Mouse (Mus musculus) right cerebral cortex, adult 2 months (tissue): ENCODE data around the gene Abhd17b.
"Not testable (repeated sequence)": the region's sequence is repeated elsewhere in the genome, so short reads cannot be mapped to it uniquely, and the experiment has no call there.

Experiments
- DNase-seq, 2 experiments: peaks; one replicate each; pipeline ENCODE4 v3.0.0; 2021 to 2022; ENCODE audit warnings: low spot score in 2 of 2

Abhd17b gene

GRCm38 (mm10) chr19:21653172-21653981 is at the start of gene Abhd17b:
TSS of gene Abhd17b (plus strand) at chr19:21653185.
- DNase-seq: peak; percentile 26 to 50

- DNase-seq: no peak
Measured at GRCm38 (mm10) chr19:21603836-21604235, 49.1 kb upstream of the Abhd17b start.

GRCm38 (mm10) chr19:21605294-21605693 is 47.7 kb upstream of the Abhd17b start:
- no peak for DNase-seq

- no peak for DNase-seq
Measured at GRCm38 (mm10) chr19:21610240-21610639, 42.7 kb upstream of the Abhd17b start.

GRCm38 (mm10) chr19:21611297-21611696 is 41.7 kb upstream of the Abhd17b start:
- DNase-seq: no peak

GRCm38 (mm10) chr19:21611725-21612575 is 41.0 kb upstream of the Abhd17b start:
- no peak for DNase-seq

- no peak for DNase-seq
Measured at GRCm38 (mm10) chr19:21615801-21616200, 37.2 kb upstream of the Abhd17b start.

GRCm38 (mm10) chr19:21623410-21624147 is 29.4 kb upstream of the Abhd17b start:
- DNase-seq: no peak

- DNase-seq: no peak
Measured at GRCm38 (mm10) chr19:21624148-21624535, 28.8 kb upstream of the Abhd17b start.

GRCm38 (mm10) chr19:21626271-21626988 is 26.6 kb upstream of the Abhd17b start:
- DNase-seq: no peak

GRCm38 (mm10) chr19:21628440-21628839 is 24.5 kb upstream of the Abhd17b start:
- DNase-seq: not testable (repeated sequence)

- no peak for DNase-seq
Measured at GRCm38 (mm10) chr19:21629030-21629429, 24.0 kb upstream of the Abhd17b start.

GRCm38 (mm10) chr19:21629501-21629900 is 23.5 kb upstream of the Abhd17b start:
- no peak for DNase-seq

GRCm38 (mm10) chr19:21630656-21631331 is 22.2 kb upstream of the Abhd17b start:
- no peak for DNase-seq

GRCm38 (mm10) chr19:21635406-21635805 is 17.6 kb upstream of the Abhd17b start:
- no peak for DNase-seq

- DNase-seq: no peak
Measured at GRCm38 (mm10) chr19:21636907-21637306, 16.1 kb upstream of the Abhd17b start.

GRCm38 (mm10) chr19:21637672-21638071 is 15.3 kb upstream of the Abhd17b start:
- no peak for DNase-seq

GRCm38 (mm10) chr19:21643935-21644334 is 9.1 kb upstream of the Abhd17b start:
- no peak for DNase-seq

GRCm38 (mm10) chr19:21645301-21645700 is 7.7 kb upstream of the Abhd17b start:
- DNase-seq: no peak

- no peak for DNase-seq
Measured at GRCm38 (mm10) chr19:21646142-21646541, 6.8 kb upstream of the Abhd17b start.

GRCm38 (mm10) chr19:21651664-21652063 is 1.3 kb upstream of the Abhd17b start:
- DNase-seq: no peak
